Comparison of ENCODE assay signal across 8 mouse cellular contexts in the genomic region with DNA sequence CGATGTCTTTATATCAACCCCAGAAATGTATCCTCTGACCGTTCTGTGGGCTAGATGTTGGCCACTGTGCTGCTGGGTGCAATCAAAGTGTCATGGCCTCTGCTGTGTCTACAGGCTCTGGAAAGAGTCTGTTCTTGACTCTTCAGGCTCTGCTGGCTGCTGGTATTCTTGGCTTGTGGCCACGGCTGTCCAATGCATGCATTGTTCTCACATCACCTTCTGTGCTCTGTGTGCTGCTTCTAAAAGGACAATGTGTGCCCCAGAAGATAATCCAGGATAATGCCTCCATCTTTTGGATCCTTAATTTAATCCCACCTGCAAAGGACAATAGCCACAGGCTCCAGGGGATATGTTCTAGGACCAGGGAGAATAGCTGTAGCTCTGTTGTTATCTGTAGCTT.
DNase-seq lines count a peak whose midpoint lies in the region; ATAC-seq and TF ChIP-seq lines count a peak whose summit lies in the region.

No protein-coding gene starts in this region.

- no peak overlapping the region for H3K9ac ChIP-seq in midbrain, embryonic 11.5 days (ENCODE audit: low read length)
- no peak overlapping the region for H3K9ac ChIP-seq in midbrain, embryonic 14.5 days (replicated peaks; ENCODE audit: low read length)

- no peaks in the 10 kb centered on the region for H3K27me3 ChIP-seq in midbrain, embryonic 11.5 days (ENCODE audit: control insufficient read depth, insufficient read depth, low read length)
- H3K27me3 ChIP-seq in midbrain, embryonic 14.5 days (ENCODE audit: control insufficient read depth, insufficient read depth, low read length) = no peaks in the 10 kb centered on the region

- H3K4me3 ChIP-seq in gastrocnemius, adult 2 months = no peak overlapping the region
- H3K4me3 ChIP-seq in midbrain, embryonic 11.5 days (ENCODE audit: low read depth, low read length) = no peak overlapping the region
- H3K4me3 ChIP-seq in midbrain, embryonic 14.5 days (replicated peaks; ENCODE audit: low read depth, low read length) = no peak overlapping the region

- TF ChIP-seq CTCF in gastrocnemius, adult 2 months (IDR thresholded peaks at IDR 0.05) = no peak

- 90% methylated on average over 3 of the region's 3 CpGs for WGBS in midbrain, embryonic 11.5 days
- 72% methylated on average over 3 of the region's 3 CpGs for whole genome bisulfite sequencing in midbrain, embryonic 14.5 days

- ATAC-seq in midbrain, embryonic 11.5 days (ENCODE audit: low FRiP score) = 0 out of 2 replicates have a peak, but pooled peaks have one; percentile 27
- no peak for ATAC-seq in midbrain, embryonic 14.5 days (ENCODE audit: low FRiP score, low TSS enrichment)

- DNase-seq in gastrocnemius, adult 2 months = peak; percentile 45
- DNase-seq in gastrocnemius, postnatal 36 days = no peak
- peak; percentile 72 for DNase-seq in midbrain, embryonic 11.5 days (ENCODE audit: low spot score, missing footprints)
- DNase-seq in midbrain, embryonic 14.5 days = no peak
- peak; percentile 52 to 60 for DNase-seq in heart, postnatal 14 days
- DNase-seq in testis, postnatal 14 days (ENCODE audit: low spot score) = peak; percentile 61
- DNase-seq in adrenal gland, postnatal 25 days = no peak
- no peak for DNase-seq in embryo, embryonic 10 days (ENCODE audit: low spot score)

- H3K27ac ChIP-seq in gastrocnemius, adult 2 months = peak overlapping the region; percentile 68
- H3K27ac ChIP-seq in midbrain, embryonic 11.5 days (ENCODE audit: low read depth, low read length) = no peak overlapping the region
- no peak overlapping the region for H3K27ac ChIP-seq in midbrain, embryonic 14.5 days (replicated peaks; ENCODE audit: low read depth, low read length)

- H3K36me3 ChIP-seq in midbrain, embryonic 11.5 days (ENCODE audit: control insufficient read depth, insufficient read depth, low read length) = no peaks in the 10 kb centered on the region
- H3K36me3 ChIP-seq in midbrain, embryonic 14.5 days (ENCODE audit: control insufficient read depth, insufficient read depth, low read length) = no peaks in the 10 kb centered on the region

- H3K4me1 ChIP-seq in midbrain, embryonic 11.5 days (ENCODE audit: control insufficient read depth, insufficient read depth, low read length) = no peaks in the 10 kb centered on the region
- no peaks in the 10 kb centered on the region for H3K4me1 ChIP-seq in midbrain, embryonic 14.5 days (ENCODE audit: control insufficient read depth, insufficient read depth, low read length)

- H3K9me3 ChIP-seq in midbrain, embryonic 11.5 days (ENCODE audit: control insufficient read depth, low read length) = no peaks in the 10 kb centered on the region
- no peaks in the 10 kb centered on the region for H3K9me3 ChIP-seq in midbrain, embryonic 14.5 days (ENCODE audit: control insufficient read depth, low read length)

- intact Hi-C loops in gastrocnemius, adult 2 months (cut with DNase I) = no loop called here
- intact Hi-C loops in gastrocnemius, postnatal 36 days (cut with DNase I) = no loop called here
- intact Hi-C loops in heart, postnatal 14 days (cut with DNase I) = no loop called here

- no peak overlapping the region for H3K4me2 ChIP-seq in midbrain, embryonic 11.5 days
- H3K4me2 ChIP-seq in midbrain, embryonic 14.5 days (ENCODE audit: low read length) = no peak overlapping the region

Comparison
In these comparisons a context has a peak if more than half of its experiments do, and no peak if none do; other contexts are left out.
1. DNase-seq: peak in gastrocnemius, adult 2 months (single experiment), midbrain, embryonic 11.5 days (single experiment), heart, postnatal 14 days (2 of 2) and testis, postnatal 14 days (single experiment); none in gastrocnemius, postnatal 36 days (0 of 2), midbrain, embryonic 14.5 days (single experiment), adrenal gland, postnatal 25 days (single experiment) and embryo, embryonic 10 days (single experiment).